Mouse (Mus musculus) forebrain, embryonic 12.5 days (tissue): ENCODE results near the gene Tuft1. TPM values are rescaled to one million over a fixed set of nuclear protein-coding genes. Genes with fewer than 3 reads are reported as not detected.
"Not testable (repeated sequence)": the region's sequence is repeated elsewhere in the genome, so short reads cannot be mapped to it uniquely, and the experiment has no call there.

Experiments used
- ATAC-seq: fragments of 200-750 bp; cut with Nextera tagmentation; 2 replicates; pipeline ENCODE4 v1.8.0; 2017; ENCODE audit warnings: moderate TSS enrichment; ENCODE audit not compliant: low FRiP score
- H3K27ac ChIP-seq: fragments of 300-500 bp; sonication (generic); 2 replicates; pipeline ENCODE4 v1.5.1; 2016; ENCODE audit warnings: mild to moderate bottlenecking
- H3K27me3 ChIP-seq: fragments of 300-500 bp; sonication (generic); 2 replicates; pipeline ENCODE4 v1.6.1; 2016; ENCODE audit warnings: mild to moderate bottlenecking
- H3K36me3 ChIP-seq: fragments of 300-500 bp; sonication (generic); replicated peaks from 2 replicates; pipeline ENCODE4 v1.6.1; 2016; ENCODE audit warnings: mild to moderate bottlenecking
- H3K4me1 ChIP-seq: fragments of 300-500 bp; sonication (generic); 2 replicates; pipeline ENCODE4 v1.6.1; 2016
- H3K4me2 ChIP-seq: fragments of 300-500 bp; sonication (generic); 2 replicates; pipeline ENCODE4 v1.6.1; 2016; ENCODE audit warnings: mild to moderate bottlenecking, moderate library complexity
- H3K4me3 ChIP-seq: fragments of 300-500 bp; sonication (generic); replicated peaks from 2 replicates; pipeline ENCODE4 v1.5.1; 2016; ENCODE audit warnings: mild to moderate bottlenecking
- H3K9ac ChIP-seq: fragments of 300-500 bp; sonication (generic); 2 replicates; pipeline ENCODE4 v1.6.1; 2016; ENCODE audit warnings: mild to moderate bottlenecking
- H3K9me3 ChIP-seq: fragments of 300-500 bp; sonication (generic); 2 replicates; pipeline ENCODE4 v1.6.1; 2016
- WGBS: fragments of 180-500 bp; shearing (Covaris S2); methylation state at CpG from one replicate; pipeline ENCODE4 v1.1.7; 2016; 5-methylcytosine and 5-hydroxymethylcytosine counted together
- polyA plus RNA-seq: library from polyadenylated mRNA; unstranded; fragments of >200 nt; fragmentation: Nextera tagmentation; extraction: Ambion mirVana; gene quantifications from 2 replicates; pipeline ENCODE4 v1.2.1, GENCODE M21; 2016

Gene Tuft1
- polyA plus RNA-seq: 3.2 TPM in 2 replicates

GRCm38 (mm10) chr3:94658740-94659095, at the start of gene Tuft1:
Gene Tuft1, minus strand, starts transcription at chr3:94658872.
- ATAC-seq: peak; percentile 94

GRCm38 (mm10) chr3:94703364-94703763, 44.7 kb upstream of the Tuft1 start:
- not testable (repeated sequence) for ATAC-seq, H3K27ac ChIP-seq, H3K9ac ChIP-seq, H3K27me3 ChIP-seq, H3K4me1 ChIP-seq, H3K4me3 ChIP-seq, H3K36me3 ChIP-seq, H3K9me3 ChIP-seq, H3K4me2 ChIP-seq
- 31% methylated on average over 3 of the region's 3 CpGs for WGBS

More at GRCm38 (mm10) chr3:94658740-94659095, at the start of gene Tuft1:
- H3K9ac ChIP-seq, H3K36me3 ChIP-seq, H3K27ac ChIP-seq, H3K4me1 ChIP-seq, H3K9me3 ChIP-seq: not testable (repeated sequence)
- H3K4me2 ChIP-seq: peak within 1 kb of the TSS; percentile 59
- peak within 1 kb of the TSS; percentile 37 for H3K4me3 ChIP-seq
- H3K27me3 ChIP-seq: peaks cover 16% of the 10 kb centered on the region
- 0% methylated on average over 22 of the region's 33 CpGs for WGBS

GRCm38 (mm10) chr3:94702856-94703255, 44.2 kb upstream of the Tuft1 start:
- H3K4me1 ChIP-seq: no peaks in the 10 kb centered on the region
- no peaks in the 10 kb centered on the region for H3K9me3 ChIP-seq
- 92% methylated on average over 3 of the region's 3 CpGs for WGBS
- H3K4me2 ChIP-seq: no peak overlapping the region
- H3K4me3 ChIP-seq: no peak overlapping the region
- H3K36me3 ChIP-seq: no peaks in the 10 kb centered on the region
- H3K27me3 ChIP-seq: no peaks in the 10 kb centered on the region
- H3K27ac ChIP-seq: no peak overlapping the region
- no peak for ATAC-seq
- no peak overlapping the region for H3K9ac ChIP-seq

- not testable (repeated sequence) for H3K36me3 ChIP-seq, H3K4me1 ChIP-seq, ATAC-seq, H3K9me3 ChIP-seq, H3K27me3 ChIP-seq, H3K4me2 ChIP-seq, H3K4me3 ChIP-seq, H3K9ac ChIP-seq, H3K27ac ChIP-seq
- 89% methylated on average over 7 of the region's 7 CpGs for WGBS
These were observed 43.6 kb upstream of the Tuft1 start for GRCm38 (mm10) chr3:94702163-94702810.

GRCm38 (mm10) chr3:94696257-94696656, 37.6 kb upstream of the Tuft1 start:
- H3K4me2 ChIP-seq, H3K9me3 ChIP-seq, H3K27ac ChIP-seq, H3K36me3 ChIP-seq, ATAC-seq, H3K27me3 ChIP-seq, H3K4me1 ChIP-seq, H3K4me3 ChIP-seq, H3K9ac ChIP-seq: not testable (repeated sequence)
- WGBS: 89% methylated on average over 4 of the region's 4 CpGs

GRCm38 (mm10) chr3:94695591-94695990, 36.9 kb upstream of the Tuft1 start:
- not testable (repeated sequence) for H3K36me3 ChIP-seq, H3K27me3 ChIP-seq, H3K9me3 ChIP-seq, H3K27ac ChIP-seq, H3K4me3 ChIP-seq, H3K9ac ChIP-seq, H3K4me1 ChIP-seq, ATAC-seq, H3K4me2 ChIP-seq
- WGBS: 88% methylated on average over 6 of the region's 6 CpGs

GRCm38 (mm10) chr3:94693874-94694273, 35.2 kb upstream of the Tuft1 start:
- H3K4me1 ChIP-seq, H3K27me3 ChIP-seq, H3K27ac ChIP-seq, H3K9ac ChIP-seq, ATAC-seq, H3K4me2 ChIP-seq, H3K4me3 ChIP-seq, H3K36me3 ChIP-seq, H3K9me3 ChIP-seq: not testable (repeated sequence)
- WGBS: 74% methylated on average over 5 of the region's 8 CpGs

GRCm38 (mm10) chr3:94693329-94693825, 34.7 kb upstream of the Tuft1 start, which contains the start of gene Selenbp2:
Gene Selenbp2, plus strand, starts transcription at chr3:94693556.
- no peak within 1 kb of the TSS for H3K4me3 ChIP-seq

GRCm38 (mm10) chr3:94691694-94692093, 33.0 kb upstream of the Tuft1 start:
- not testable (repeated sequence) for H3K27ac ChIP-seq, H3K9ac ChIP-seq, H3K9me3 ChIP-seq, H3K4me2 ChIP-seq, H3K36me3 ChIP-seq, H3K27me3 ChIP-seq, ATAC-seq, H3K4me3 ChIP-seq, H3K4me1 ChIP-seq
- WGBS: 90% methylated on average over 4 of the region's 4 CpGs

More at GRCm38 (mm10) chr3:94693329-94693825, 34.7 kb upstream of the Tuft1 start, which contains the start of gene Selenbp2:
- no peaks in the 10 kb centered on the region for H3K27me3 ChIP-seq
- no peaks in the 10 kb centered on the region for H3K36me3 ChIP-seq
- no peak within 1 kb of the TSS for H3K4me2 ChIP-seq
- WGBS: 80% methylated on average over 5 of the region's 5 CpGs
- H3K9ac ChIP-seq: no peak within 1 kb of the TSS; the same call in 1 of the 2 replicates
- H3K27ac ChIP-seq: no peak within 1 kb of the TSS
- ATAC-seq: no peak
- H3K4me1 ChIP-seq: no peaks in the 10 kb centered on the region
- H3K9me3 ChIP-seq: no peaks in the 10 kb centered on the region

GRCm38 (mm10) chr3:94690616-94691247, 32.1 kb upstream of the Tuft1 start:
- H3K36me3 ChIP-seq: no peaks in the 10 kb centered on the region
- H3K4me2 ChIP-seq: no peak overlapping the region
- no peaks in the 10 kb centered on the region for H3K4me1 ChIP-seq
- H3K9me3 ChIP-seq: no peaks in the 10 kb centered on the region
- no peaks in the 10 kb centered on the region for H3K27me3 ChIP-seq
- no peak overlapping the region for H3K27ac ChIP-seq
- H3K4me3 ChIP-seq: no peak overlapping the region
- ATAC-seq: no peak
- no peak overlapping the region for H3K9ac ChIP-seq

GRCm38 (mm10) chr3:94690162-94690561, 31.5 kb upstream of the Tuft1 start:
- not testable (repeated sequence) for H3K36me3 ChIP-seq, H3K4me1 ChIP-seq, H3K27me3 ChIP-seq, H3K9me3 ChIP-seq, H3K27ac ChIP-seq, H3K4me3 ChIP-seq, H3K4me2 ChIP-seq, ATAC-seq, H3K9ac ChIP-seq
- 62% methylated on average over 6 of the region's 6 CpGs for WGBS

GRCm38 (mm10) chr3:94689195-94689594, 30.5 kb upstream of the Tuft1 start:
- H3K36me3 ChIP-seq, H3K27me3 ChIP-seq, H3K9ac ChIP-seq, H3K4me2 ChIP-seq, H3K9me3 ChIP-seq, H3K27ac ChIP-seq, H3K4me3 ChIP-seq, ATAC-seq, H3K4me1 ChIP-seq: not testable (repeated sequence)
- 73% methylated on average over 1 of the region's 1 CpGs for WGBS

- not testable (repeated sequence) for H3K27ac ChIP-seq, H3K4me3 ChIP-seq, H3K9ac ChIP-seq, H3K36me3 ChIP-seq, H3K4me1 ChIP-seq, H3K9me3 ChIP-seq, ATAC-seq, H3K4me2 ChIP-seq, H3K27me3 ChIP-seq
- WGBS: 86% methylated on average over 3 of the region's 3 CpGs
These were observed 30.0 kb upstream of the Tuft1 start for GRCm38 (mm10) chr3:94688698-94689097.
